Mouse (Mus musculus) heart, postnatal 0 days (tissue): ENCODE data around the gene Fmnl2. TPM values are rescaled to one million over a fixed set of nuclear protein-coding genes. Genes with fewer than 3 reads are reported as not detected.

ENCODE experiments used
- ATAC-seq: fragments of 200-750 bp; cut with Nextera tagmentation; 2 replicates; pipeline ENCODE4 v1.8.0; 2017; ENCODE audit warnings: low read depth, moderate number of reproducible peaks, moderate library complexity; ENCODE audit not compliant: insufficient read depth
- DNase-seq: peaks from one replicate; pipeline ENCODE4 v3.0.0-alpha.2; 2016; ENCODE audit warnings: low spot score
- H3K27ac ChIP-seq: fragments of 300-500 bp; sonication (generic); 2 replicates; pipeline ENCODE4 v1.5.1; 2014; ENCODE audit warnings: low read depth, mild to moderate bottlenecking
- H3K27me3 ChIP-seq: fragments of 300-500 bp; sonication (generic); 2 replicates; pipeline ENCODE4 v1.6.1; 2014; ENCODE audit warnings: low read length, mixed read lengths; ENCODE audit not compliant: control insufficient read depth, insufficient read depth
- H3K36me3 ChIP-seq: fragments of 300-500 bp; sonication (generic); replicated peaks from 2 replicates; pipeline ENCODE4 v1.6.1; 2014; ENCODE audit warnings: low read length, mixed read lengths; ENCODE audit not compliant: control insufficient read depth, insufficient read depth
- H3K4me1 ChIP-seq: fragments of 300-500 bp; sonication (generic); 2 replicates; pipeline ENCODE4 v1.6.1; 2014; ENCODE audit warnings: antibody characterized with exemption; ENCODE audit not compliant: control insufficient read depth, insufficient read depth
- H3K4me2 ChIP-seq: fragments of 300-500 bp; sonication (generic); 2 replicates; pipeline ENCODE4 v1.6.1; 2014; ENCODE audit warnings: low read depth, mild to moderate bottlenecking, low read length, moderate library complexity
- H3K4me3 ChIP-seq: fragments of 300-500 bp; sonication (generic); 2 replicates; pipeline ENCODE4 v1.5.1; 2014; ENCODE audit warnings: low read depth, low read length
- H3K9ac ChIP-seq: fragments of 300-500 bp; sonication (generic); replicated peaks from 2 replicates; pipeline ENCODE4 v1.6.1; 2014; ENCODE audit warnings: low read depth, low read length, mixed read lengths
- H3K9me3 ChIP-seq: fragments of 300-500 bp; sonication (generic); replicated peaks from 2 replicates; pipeline ENCODE4 v1.6.1; 2016; ENCODE audit warnings: low read length; ENCODE audit not compliant: control insufficient read depth
- CTCF ChIP-seq: IDR thresholded peaks from 2 replicates; pipeline ENCODE4 v1.5.1; 2016; ENCODE audit warnings: antibody characterized with exemption, control low read depth, low read depth
- EP300 ChIP-seq: IDR thresholded peaks from 2 replicates; pipeline ENCODE4 v1.6.1; 2016; ENCODE audit warnings: antibody characterized with exemption, low read depth
- WGBS: fragments of 180-500 bp; shearing (Covaris S2); extraction: QIAGEN DNeasy Blood & Tissue Kit; methylation state at CpG from one replicate; pipeline ENCODE4 v1.1.7; 2014; 5-methylcytosine and 5-hydroxymethylcytosine counted together
- polyA plus RNA-seq: library from polyadenylated mRNA; unstranded; fragments of >200 nt; fragmentation: Nextera tagmentation; extraction: Ambion mirVana; gene quantifications from 2 replicates; pipeline ENCODE4 v1.2.1, GENCODE M21; 2015
- total RNA-seq: library from RNA; depleted of rRNA; stranded (reverse); fragments of >200 nt; gene quantifications from 2 replicates; pipeline ENCODE4 v1.2.3, GENCODE M21; 2014; ENCODE audit warnings: low replicate concordance

Gene Fmnl2
- total and polyA plus RNA-seq, 2 experiments from 2014 or later: 0.77 to 1.6 TPM

DNA sequence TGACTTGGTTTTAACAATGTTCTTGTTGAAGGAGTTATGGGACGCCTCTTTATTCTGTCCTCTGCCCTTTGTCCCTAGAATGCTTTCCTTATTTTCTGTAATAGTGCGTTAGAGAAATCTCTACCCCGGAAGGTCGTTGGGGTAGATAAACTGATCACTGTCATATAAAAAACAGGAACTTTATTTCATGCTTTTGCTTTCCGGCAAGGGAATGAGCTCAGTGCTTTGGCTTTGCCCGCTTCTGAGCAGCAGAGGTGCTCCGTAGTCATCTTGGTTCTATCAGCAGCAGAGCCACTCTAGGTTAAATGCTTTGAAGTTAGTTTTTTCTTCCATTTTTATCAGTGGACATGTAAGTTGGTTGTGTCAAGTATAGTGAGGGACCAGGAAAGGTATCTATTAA, 135.6 kb downstream of the Fmnl2 start:
- no peaks in the 10 kb centered on the region for H3K27me3 ChIP-seq
- TF ChIP-seq CTCF (no peak), EP300 (no peak)
- no peaks in the 10 kb centered on the region for H3K9me3 ChIP-seq
- H3K4me1 ChIP-seq: no peaks in the 10 kb centered on the region; the same call in 1 of the 2 replicates
- no peak overlapping the region for H3K27ac ChIP-seq
- H3K4me3 ChIP-seq: no peak overlapping the region
- H3K36me3 ChIP-seq: no peaks in the 10 kb centered on the region
- H3K4me2 ChIP-seq: no peak overlapping the region
- no peak overlapping the region for H3K9ac ChIP-seq
- DNase-seq: no peak
- WGBS: 80% methylated on average over 7 of the region's 7 CpGs
- ATAC-seq: no peak

- no peak for DNase-seq
- no peak for TF ChIP-seq EP300
- TF ChIP-seq CTCF: no peak
- no peak overlapping the region for H3K4me3 ChIP-seq
- H3K36me3 ChIP-seq: no peaks in the 10 kb centered on the region
- WGBS: 72% methylated on average over 9 of the region's 9 CpGs
- H3K4me2 ChIP-seq: no peak overlapping the region
- no peaks in the 10 kb centered on the region for H3K9me3 ChIP-seq
- no peaks in the 10 kb centered on the region; the same call in 1 of the 2 replicates for H3K4me1 ChIP-seq
- no peaks in the 10 kb centered on the region for H3K27me3 ChIP-seq
- H3K9ac ChIP-seq: no peak overlapping the region
- no peak overlapping the region for H3K27ac ChIP-seq
- ATAC-seq: no peak
Measured at GRCm38 (mm10) chr2:52994526-52994925, 136.9 kb downstream of the Fmnl2 start.

- no peaks in the 10 kb centered on the region for H3K4me1 ChIP-seq
- no peaks in the 10 kb centered on the region for H3K9me3 ChIP-seq
- no peak overlapping the region for H3K9ac ChIP-seq
- no peaks in the 10 kb centered on the region for H3K27me3 ChIP-seq
- ATAC-seq (peak; percentile 60), DNase-seq (peak; percentile 78)
- no peaks in the 10 kb centered on the region for H3K36me3 ChIP-seq
- TF ChIP-seq CTCF: no peak
- no peak for TF ChIP-seq EP300
- no peak overlapping the region for H3K27ac ChIP-seq
- 75% methylated on average over 15 of the region's 15 CpGs for WGBS
- no peak overlapping the region for H3K4me3 ChIP-seq
- H3K4me2 ChIP-seq: no peak overlapping the region
Measured at GRCm38 (mm10) chr2:52997955-52998750, 140.5 kb downstream of the Fmnl2 start.

- whole genome bisulfite sequencing: 31% methylated on average over 3 of the region's 3 CpGs
- Histone ChIP-seq H3K9ac (no peak overlapping the region), H3K36me3 (no peaks in the 10 kb centered on the region), H3K9me3 (no peaks in the 10 kb centered on the region), H3K4me2 (no peak overlapping the region), H3K27ac (no peak overlapping the region), H3K4me1 (no peaks in the 10 kb centered on the region), H3K27me3 (no peaks in the 10 kb centered on the region), H3K4me3 (no peak overlapping the region)
- TF ChIP-seq EP300: no peak
- peak; percentile 28; the same call in 1 of the 2 replicates for TF ChIP-seq CTCF
- DNase-seq (peak; percentile 29), ATAC-seq (no peak; the same call in 1 of the 2 replicates)
Measured at GRCm38 (mm10) chr2:52999524-52999969, 141.9 kb downstream of the Fmnl2 start.

DNA sequence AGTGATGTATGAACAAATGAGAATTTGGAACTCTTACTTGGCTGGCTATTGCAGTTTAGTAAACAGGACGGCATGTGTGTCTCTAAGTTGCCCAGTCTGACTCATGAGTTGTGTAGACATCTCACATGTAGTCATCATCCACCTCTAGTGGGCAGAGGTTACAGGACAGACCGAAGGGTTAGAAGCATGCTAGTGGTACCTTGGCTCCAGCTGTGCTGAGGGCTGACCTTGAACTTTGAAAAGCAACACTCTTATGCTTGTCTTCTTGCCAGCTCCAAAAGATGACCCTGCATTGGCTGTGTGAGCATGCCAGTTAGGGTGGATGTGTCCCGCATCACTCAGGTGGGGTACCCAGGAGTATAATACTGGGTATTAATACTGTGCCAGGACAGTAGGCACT, 142.8 kb downstream of the Fmnl2 start:
- Histone ChIP-seq H3K4me1 (no peaks in the 10 kb centered on the region), H3K9me3 (no peaks in the 10 kb centered on the region), H3K4me2 (no peak overlapping the region), H3K36me3 (no peaks in the 10 kb centered on the region), H3K27me3 (no peaks in the 10 kb centered on the region), H3K4me3 (no peak overlapping the region), H3K9ac (no peak overlapping the region), H3K27ac (no peak overlapping the region)
- DNase-seq (no peak), ATAC-seq (no peak)
- 85% methylated on average over 3 of the region's 3 CpGs for WGBS
- TF ChIP-seq EP300 (no peak), CTCF (no peak)

- no peaks in the 10 kb centered on the region for H3K9me3 ChIP-seq
- no peak overlapping the region for H3K4me2 ChIP-seq
- TF ChIP-seq CTCF (no peak), EP300 (no peak)
- H3K4me1 ChIP-seq: no peaks in the 10 kb centered on the region
- no peak overlapping the region for H3K9ac ChIP-seq
- H3K4me3 ChIP-seq: no peak overlapping the region
- no peaks in the 10 kb centered on the region for H3K27me3 ChIP-seq
- H3K36me3 ChIP-seq: no peaks in the 10 kb centered on the region
- H3K27ac ChIP-seq: no peak overlapping the region
- ATAC-seq (no peak), DNase-seq (no peak)
- WGBS: 84% methylated on average over 7 of the region's 7 CpGs
Measured at GRCm38 (mm10) chr2:53006161-53006560, 148.5 kb downstream of the Fmnl2 start.
